Mouse (Mus musculus) stomach, embryonic 16.5 days (tissue): ENCODE measurements at regions not wholly inside any gene's neighbourhood (a gene's known extent, or its start where the extent isn't known, plus 50 kb on each side); places are given as distances from the start of the nearest gene placed in this dataset.

ENCODE experiments used
- ATAC-seq: fragments of 200-750 bp; cut with Nextera tagmentation; 2 replicates; pipeline ENCODE4 v1.8.0; 2017; ENCODE audit warnings: moderate number of reproducible peaks, moderate TSS enrichment; ENCODE audit not compliant: insufficient read depth, low FRiP score
- H3K27ac ChIP-seq: fragments of 300-500 bp; sonication (generic); 2 replicates; pipeline ENCODE4 v1.5.1; 2014; ENCODE audit warnings: low read length
- H3K27me3 ChIP-seq: fragments of 300-500 bp; sonication (generic); 2 replicates; pipeline ENCODE4 v1.6.1; 2014; ENCODE audit warnings: low read length, control low read depth, mixed read lengths; ENCODE audit not compliant: control insufficient read depth, insufficient read depth
- H3K36me3 ChIP-seq: fragments of 300-500 bp; sonication (generic); 2 replicates; pipeline ENCODE4 v1.6.1; 2014; ENCODE audit warnings: low read length; ENCODE audit not compliant: control insufficient read depth, insufficient read depth
- H3K4me1 ChIP-seq: fragments of 300-500 bp; sonication (generic); 2 replicates; pipeline ENCODE4 v1.6.1; 2014; ENCODE audit warnings: low read length, control low read depth, mixed read lengths; ENCODE audit not compliant: control insufficient read depth, insufficient read depth
- H3K4me2 ChIP-seq: fragments of 300-500 bp; sonication (generic); 2 replicates; pipeline ENCODE4 v1.6.1; 2014; ENCODE audit warnings: low read depth, low read length, mixed read lengths
- H3K4me3 ChIP-seq: fragments of 300-500 bp; sonication (generic); replicated peaks from 2 replicates; pipeline ENCODE4 v1.5.1; 2014; ENCODE audit warnings: mild to moderate bottlenecking, low read length
- H3K9ac ChIP-seq: fragments of 300-500 bp; sonication (generic); 2 replicates; pipeline ENCODE4 v1.6.1; 2014; ENCODE audit warnings: low read length
- H3K9me3 ChIP-seq: fragments of 300-500 bp; sonication (generic); replicated peaks from 2 replicates; pipeline ENCODE4 v1.6.1; 2016; ENCODE audit warnings: low read length, control low read depth; ENCODE audit not compliant: control insufficient read depth
- WGBS: fragments of 180-500 bp; shearing (Covaris S2); extraction: QIAGEN DNeasy Blood & Tissue Kit; methylation state at CpG from one replicate; pipeline ENCODE4 v1.1.7; 2014; 5-methylcytosine and 5-hydroxymethylcytosine counted together

DNA sequence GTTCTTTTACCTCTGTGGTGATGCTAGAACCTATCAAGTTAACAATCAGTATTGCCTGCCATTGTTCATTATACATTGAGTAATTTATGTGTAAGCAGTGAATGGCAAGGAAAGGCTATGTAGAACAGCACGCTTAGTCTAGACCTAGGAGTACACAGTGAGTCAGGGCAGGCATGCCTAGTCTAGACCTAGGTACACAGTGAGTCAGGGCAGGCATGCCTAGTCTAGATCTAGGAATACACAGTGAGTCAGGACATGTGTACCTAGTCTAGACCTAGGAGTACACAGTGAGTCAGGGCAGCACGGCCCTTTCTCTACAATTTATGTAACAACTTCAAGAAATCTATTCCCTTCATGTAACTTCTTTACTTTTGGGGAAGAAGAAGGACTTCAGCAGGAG is 347.2 kb downstream of the Tmem232 start:
- ATAC-seq: no peak
- no peaks in the 10 kb centered on the region for H3K9me3 ChIP-seq
- H3K4me3 ChIP-seq: no peak overlapping the region
- H3K27ac ChIP-seq: no peak overlapping the region
- 76% methylated on average over 2 of the region's 2 CpGs for WGBS
- H3K36me3 ChIP-seq: no peaks in the 10 kb centered on the region
- no peaks in the 10 kb centered on the region for H3K27me3 ChIP-seq
- H3K9ac ChIP-seq: no peak overlapping the region
- no peak overlapping the region for H3K4me2 ChIP-seq
- no peaks in the 10 kb centered on the region for H3K4me1 ChIP-seq

DNA sequence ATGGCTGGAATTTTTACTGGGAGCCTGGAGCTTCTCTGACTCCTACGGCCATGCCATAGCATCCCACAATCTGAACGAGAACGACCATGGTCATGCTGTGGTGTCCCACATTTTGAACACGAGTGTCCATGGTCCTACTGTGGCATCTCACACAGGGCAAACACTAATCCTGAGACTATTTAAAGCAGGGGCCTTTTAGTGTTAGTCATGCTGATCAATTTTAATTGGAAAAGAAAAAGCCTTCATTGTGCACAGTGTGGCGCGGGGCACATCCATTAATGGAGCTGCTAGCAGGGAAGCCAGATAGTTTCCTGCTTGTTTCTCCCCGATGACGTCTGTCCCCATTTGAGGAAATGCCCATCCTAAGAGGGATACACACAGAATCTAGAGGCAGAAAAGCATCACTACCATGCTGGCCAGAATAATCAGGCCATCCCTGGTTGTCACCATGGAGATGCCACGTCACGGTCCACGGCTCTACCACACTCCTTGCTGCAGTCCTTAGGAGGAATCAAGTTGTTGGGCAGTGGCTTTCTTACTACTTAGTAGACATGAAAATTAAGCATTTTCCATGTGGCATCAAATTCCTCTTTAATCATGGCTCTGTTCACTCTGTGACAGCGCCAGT is 348.0 kb downstream of the Tmem232 start:
- Histone ChIP-seq H3K4me1 (no peaks in the 10 kb centered on the region), H3K27me3 (no peaks in the 10 kb centered on the region), H3K4me3 (no peak overlapping the region), H3K36me3 (no peaks in the 10 kb centered on the region), H3K9ac (no peak overlapping the region), H3K9me3 (no peaks in the 10 kb centered on the region), H3K4me2 (no peak overlapping the region), H3K27ac (no peak overlapping the region)
- no peak for ATAC-seq
- WGBS: 88% methylated on average over 12 of the region's 12 CpGs

DNA sequence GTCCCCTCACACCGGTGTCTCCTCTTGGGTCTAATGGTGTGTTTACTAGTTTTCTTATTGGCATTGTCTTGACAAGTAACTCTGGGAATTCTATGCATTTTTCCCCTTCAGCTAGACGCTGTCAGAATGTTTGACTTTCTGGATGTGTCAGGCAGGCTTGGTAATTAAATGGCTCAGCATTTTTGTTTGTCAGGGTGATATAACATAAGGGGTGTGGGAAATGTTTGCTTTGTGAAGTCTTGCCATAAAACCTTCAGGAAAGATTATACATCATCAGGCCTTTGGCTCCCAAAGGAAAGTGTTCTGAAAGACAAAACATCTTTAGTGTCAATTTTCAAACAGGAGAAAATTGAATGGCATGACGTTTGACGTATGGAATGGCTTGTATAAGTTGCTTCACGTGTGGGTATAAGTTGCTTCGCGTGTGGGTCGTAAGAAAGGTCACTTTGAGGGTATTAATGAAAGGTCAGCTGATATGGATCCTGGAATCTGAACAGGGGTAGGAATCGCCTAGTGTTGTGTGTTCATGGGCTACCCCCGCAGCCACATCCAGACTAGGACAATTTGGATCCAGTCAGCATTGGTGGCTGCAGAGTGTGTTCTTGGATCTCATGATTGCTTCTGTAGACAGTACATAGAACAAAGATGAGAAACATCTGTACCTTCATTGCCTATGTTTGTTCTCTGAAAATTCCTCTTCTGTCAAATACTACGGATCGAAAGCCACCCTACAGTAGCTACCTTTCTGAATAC is 349.6 kb downstream of the Tmem232 start:
- Histone ChIP-seq H3K27ac (no peak overlapping the region), H3K9me3 (no peaks in the 10 kb centered on the region), H3K4me1 (no peaks in the 10 kb centered on the region), H3K4me2 (no peak overlapping the region), H3K36me3 (no peaks in the 10 kb centered on the region), H3K9ac (no peak overlapping the region), H3K27me3 (no peaks in the 10 kb centered on the region), H3K4me3 (no peak overlapping the region)
- ATAC-seq: no peak
- 30% methylated on average over 12 of the region's 12 CpGs for WGBS

DNA sequence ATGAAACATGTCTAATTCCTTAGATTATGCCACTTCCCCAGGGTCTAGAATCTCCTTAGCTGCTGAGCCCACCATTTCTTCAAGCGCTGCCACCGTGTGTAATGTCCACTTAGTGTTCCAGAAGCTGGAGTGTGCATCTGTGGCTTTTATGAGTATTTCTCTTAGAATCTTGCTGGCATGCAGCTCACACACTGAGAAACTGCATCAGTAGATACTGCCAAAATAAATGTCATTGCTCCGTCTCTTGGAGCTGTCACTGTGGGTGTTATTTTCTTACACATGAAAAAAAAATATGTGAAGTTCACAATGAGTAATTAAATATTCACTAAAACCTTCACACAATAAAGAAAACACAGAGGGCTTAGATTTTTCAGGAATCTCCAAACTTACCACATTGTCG is 345.3 kb upstream of the 4930583I09Rik start:
- 77% methylated on average over 4 of the region's 4 CpGs for WGBS
- Histone ChIP-seq H3K9me3 (no peaks in the 10 kb centered on the region), H3K9ac (no peak overlapping the region), H3K4me3 (no peak overlapping the region), H3K36me3 (no peaks in the 10 kb centered on the region), H3K4me2 (no peak overlapping the region), H3K27ac (no peak overlapping the region), H3K4me1 (no peaks in the 10 kb centered on the region), H3K27me3 (no peaks in the 10 kb centered on the region)
- ATAC-seq: no peak

DNA sequence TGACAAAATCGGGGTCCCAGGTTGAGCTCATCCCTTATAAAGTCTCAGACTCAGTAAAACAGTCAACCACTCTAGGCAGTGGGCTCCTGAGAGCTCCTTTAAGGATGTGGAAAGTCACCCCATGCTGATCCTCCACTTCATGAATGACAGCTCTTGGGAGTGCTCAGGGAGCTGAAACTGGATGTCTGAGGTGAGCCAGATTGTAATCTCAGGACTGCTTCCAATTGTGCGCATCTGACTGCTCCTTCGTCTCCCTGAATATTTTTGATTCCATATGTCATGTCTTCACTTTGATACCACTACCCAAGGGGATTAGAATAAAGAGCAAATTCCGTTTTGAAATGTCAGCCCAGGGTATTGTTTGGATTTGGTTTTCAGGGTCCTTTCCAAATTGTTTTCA is 339.9 kb upstream of the 4930583I09Rik start:
- Histone ChIP-seq H3K27me3 (no peaks in the 10 kb centered on the region), H3K4me1 (no peaks in the 10 kb centered on the region), H3K9ac (no peak overlapping the region), H3K9me3 (no peaks in the 10 kb centered on the region), H3K4me2 (no peak overlapping the region), H3K36me3 (no peaks in the 10 kb centered on the region), H3K27ac (no peak overlapping the region), H3K4me3 (no peak overlapping the region)
- ATAC-seq: no peak
- 67% methylated on average over 4 of the region's 4 CpGs for WGBS

DNA sequence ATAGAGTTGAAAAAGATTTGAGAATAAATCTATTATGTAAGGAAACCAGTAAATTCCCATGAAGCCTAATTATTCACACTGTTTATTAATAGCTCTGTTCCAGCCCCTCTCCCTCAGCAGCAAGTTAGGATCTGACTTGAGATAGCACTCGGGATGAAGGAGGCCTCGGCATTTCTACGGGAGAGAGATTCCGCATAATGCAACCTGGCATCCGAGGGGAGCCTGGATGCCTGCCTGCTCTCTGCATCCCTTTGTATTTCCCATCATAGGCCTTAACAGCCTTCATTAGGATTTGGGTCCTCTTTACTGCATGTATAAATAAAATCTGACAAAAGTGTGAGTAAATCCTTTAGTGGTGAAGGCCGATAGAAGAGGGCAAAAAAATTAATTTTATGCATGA is 338.2 kb upstream of the 4930583I09Rik start:
- H3K36me3 ChIP-seq: no peaks in the 10 kb centered on the region
- no peak overlapping the region for H3K4me2 ChIP-seq
- H3K4me1 ChIP-seq: no peaks in the 10 kb centered on the region
- no peak overlapping the region for H3K4me3 ChIP-seq
- no peak for ATAC-seq
- WGBS: 87% methylated on average over 6 of the region's 6 CpGs
- no peak overlapping the region for H3K9ac ChIP-seq
- no peaks in the 10 kb centered on the region for H3K27me3 ChIP-seq
- H3K27ac ChIP-seq: no peak overlapping the region
- no peaks in the 10 kb centered on the region for H3K9me3 ChIP-seq

DNA sequence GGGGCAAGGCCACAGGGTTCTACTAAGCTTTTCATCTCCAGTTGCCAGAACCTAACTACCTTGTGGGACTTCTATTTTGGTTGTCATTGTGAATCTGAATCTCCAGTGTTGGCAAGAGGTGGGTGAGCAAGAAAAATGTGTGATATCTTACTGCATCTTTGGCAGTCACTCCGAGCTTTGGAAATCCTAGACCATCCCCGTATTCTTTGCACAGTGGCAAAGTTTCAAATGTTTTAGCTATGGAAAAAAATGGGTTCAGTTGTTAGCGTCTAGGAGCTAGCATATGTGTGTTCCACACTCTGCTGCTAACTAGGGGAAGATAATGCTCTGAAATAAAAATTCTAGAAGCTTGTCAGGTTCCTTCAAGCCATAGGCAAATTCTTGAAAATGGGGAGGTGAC is 337.4 kb upstream of the 4930583I09Rik start:
- no peak for ATAC-seq
- 87% methylated on average over 3 of the region's 3 CpGs for WGBS

DNA sequence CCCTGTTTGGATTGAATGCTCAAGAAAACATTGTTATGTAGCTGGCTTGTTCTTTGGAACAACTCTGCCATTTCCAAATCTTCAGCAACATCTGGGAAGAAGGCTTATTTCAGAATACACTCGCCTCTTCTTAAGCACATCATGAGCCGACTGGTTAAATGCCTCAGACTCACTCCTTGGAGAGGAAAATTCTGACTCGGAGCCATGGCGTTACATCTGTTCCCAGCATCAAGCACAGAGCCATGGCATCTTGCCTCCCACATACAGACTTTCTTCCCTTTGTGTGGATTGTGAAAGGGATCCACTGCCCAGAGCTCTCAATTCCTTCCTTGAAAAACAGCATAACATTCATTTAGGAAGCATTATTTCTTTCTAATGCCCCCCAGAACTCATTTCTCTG is 334.8 kb upstream of the 4930583I09Rik start:
- 75% methylated on average over 4 of the region's 4 CpGs for WGBS
- Histone ChIP-seq H3K27me3 (no peaks in the 10 kb centered on the region), H3K9me3 (no peaks in the 10 kb centered on the region), H3K36me3 (no peaks in the 10 kb centered on the region), H3K27ac (no peak overlapping the region), H3K4me1 (no peaks in the 10 kb centered on the region), H3K9ac (no peak overlapping the region), H3K4me2 (no peak overlapping the region), H3K4me3 (no peak overlapping the region)
- ATAC-seq: no peak

More for the DNA sequence above, 337.4 kb upstream of the 4930583I09Rik start:
- H3K36me3 ChIP-seq: no peaks in the 10 kb centered on the region
- H3K27me3 ChIP-seq: no peaks in the 10 kb centered on the region
- H3K9me3 ChIP-seq: no peaks in the 10 kb centered on the region
- H3K27ac ChIP-seq: no peak overlapping the region
- H3K4me3 ChIP-seq: no peak overlapping the region
- no peak overlapping the region for H3K9ac ChIP-seq
- no peaks in the 10 kb centered on the region for H3K4me1 ChIP-seq
- H3K4me2 ChIP-seq: no peak overlapping the region

DNA sequence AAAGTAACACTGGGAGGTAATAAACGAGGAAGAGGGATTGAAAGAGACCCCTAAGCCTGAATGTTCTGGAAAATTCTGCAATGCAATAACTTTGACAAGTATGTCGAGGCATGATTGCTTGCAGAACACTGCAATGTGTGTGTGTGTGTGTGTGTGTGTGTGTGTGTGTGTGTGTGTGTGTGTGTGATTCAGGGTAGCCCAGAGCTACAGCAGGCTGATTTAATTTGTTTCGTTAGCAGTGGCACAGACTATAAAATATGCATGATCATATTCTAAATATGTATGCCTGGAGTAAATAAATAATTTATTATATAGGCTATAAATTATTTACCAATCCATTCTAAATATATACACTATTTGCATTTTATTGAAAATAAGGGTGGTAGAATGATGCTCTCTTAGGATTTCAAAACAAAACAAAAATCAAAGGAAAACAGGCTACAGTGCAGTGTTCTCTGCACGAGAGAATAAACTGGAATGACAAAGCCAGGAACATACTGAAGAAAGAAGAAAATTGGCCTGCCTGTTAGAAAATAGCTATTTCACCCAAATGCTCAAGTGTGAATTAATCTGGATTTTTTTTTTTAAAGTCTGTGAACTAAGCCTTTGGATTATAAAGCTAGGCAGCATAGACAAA is 334.2 kb upstream of the 4930583I09Rik start:
- Histone ChIP-seq H3K4me1 (no peaks in the 10 kb centered on the region), H3K9me3 (no peaks in the 10 kb centered on the region), H3K4me3 (no peak overlapping the region), H3K36me3 (no peaks in the 10 kb centered on the region), H3K9ac (no peak overlapping the region), H3K27me3 (no peaks in the 10 kb centered on the region), H3K4me2 (no peak overlapping the region), H3K27ac (no peak overlapping the region)
- ATAC-seq: no peak
- 70% methylated on average over 4 of the region's 4 CpGs for WGBS
